Comparison of ENCODE assay signal across 16 mouse cellular contexts in genomic region chr7:143186378-143186777, GRCm38 (mm10).
DNase-seq lines count a peak whose midpoint lies in the region; ATAC-seq and TF ChIP-seq lines count a peak whose summit lies in the region.
"Had no signal": no experiment of that assay in that cellular context is flagged by ENCODE, and none has a peak within 500 bp of the region (broad histone marks: within the 10 kb centered on the region; RNA-seq: fewer than 3 reads in every experiment).

No protein-coding gene starts in this region.

- no peak for TF ChIP-seq CTCF in stomach, postnatal 0 days (IDR thresholded peaks at IDR 0.05; ENCODE audit: low read depth)

- ATAC-seq in hindbrain, embryonic 15.5 days (ENCODE audit: low FRiP score, low read depth) = peak; percentile 54; the same call in 1 of the 2 replicates
- ATAC-seq in hindbrain, embryonic 16.5 days = no peak
- ATAC-seq in neural tube, embryonic 13.5 days (ENCODE audit: low read depth) = 0 out of 2 replicates have a peak, but pooled peaks have one; percentile 15
- no peak for ATAC-seq in neural tube, embryonic 15.5 days (ENCODE audit: low FRiP score)
- ATAC-seq in embryonic facial prominence, embryonic 15.5 days (ENCODE audit: insufficient number of reproducible peaks, low FRiP score, low TSS enrichment, low read depth) = peak; percentile 45; the same call in 1 of the 2 replicates
- ATAC-seq in stomach, postnatal 0 days (ENCODE audit: low FRiP score, low TSS enrichment) = peak; percentile 27; the same call in 1 of the 2 replicates
- ATAC-seq: CD4-positive, CD25-positive, alpha-beta regulatory T cell, adult 4 months; forebrain, embryonic 15.5 days; liver, postnatal 0 days had no signal

- no peak overlapping the region for H3K27ac ChIP-seq in hindbrain, embryonic 15.5 days (replicated peaks)
- H3K27ac ChIP-seq in hindbrain, embryonic 16.5 days (ENCODE audit: low read depth, low read length) = no peak overlapping the region
- no peak overlapping the region for H3K27ac ChIP-seq in neural tube, embryonic 13.5 days (replicated peaks)
- no peak overlapping the region for H3K27ac ChIP-seq in neural tube, embryonic 15.5 days (replicated peaks)
- no peak overlapping the region for H3K27ac ChIP-seq in embryonic facial prominence, embryonic 15.5 days (replicated peaks)
- H3K27ac ChIP-seq in stomach, postnatal 0 days (replicated peaks) = no peak overlapping the region
- H3K27ac ChIP-seq: forebrain, embryonic 15.5 days; kidney, postnatal 0 days; left cerebral cortex, adult 2 months had no signal

- H3K9me3 ChIP-seq in hindbrain, embryonic 15.5 days = no peaks in the 10 kb centered on the region
- H3K9me3 ChIP-seq in hindbrain, embryonic 16.5 days (ENCODE audit: control insufficient read depth, low read length) = no peaks in the 10 kb centered on the region
- no peaks in the 10 kb centered on the region for H3K9me3 ChIP-seq in neural tube, embryonic 13.5 days
- no peaks in the 10 kb centered on the region for H3K9me3 ChIP-seq in neural tube, embryonic 15.5 days (replicated peaks)
- no peaks in the 10 kb centered on the region for H3K9me3 ChIP-seq in embryonic facial prominence, embryonic 15.5 days (replicated peaks)
- H3K9me3 ChIP-seq in stomach, postnatal 0 days (ENCODE audit: control insufficient read depth, low read length) = no peaks in the 10 kb centered on the region
- H3K9me3 ChIP-seq: forebrain, embryonic 15.5 days had no signal

- no peak for TF ChIP-seq EP300 in stomach, postnatal 0 days (optimal IDR thresholded peaks at IDR 0.05)

- H3K4me1 ChIP-seq in hindbrain, embryonic 15.5 days (replicated peaks) = no peaks in the 10 kb centered on the region
- H3K4me1 ChIP-seq in hindbrain, embryonic 16.5 days (ENCODE audit: control insufficient read depth, insufficient read depth, low read depth, low read length) = no peaks in the 10 kb centered on the region
- 0 out of 2 replicates have a peak, but pooled peaks cover 4% of the 10 kb centered on the region for H3K4me1 ChIP-seq in neural tube, embryonic 13.5 days (replicated peaks)
- no peaks in the 10 kb centered on the region for H3K4me1 ChIP-seq in neural tube, embryonic 15.5 days
- peaks cover 1% of the 10 kb centered on the region; the same call in 1 of the 2 replicates for H3K4me1 ChIP-seq in embryonic facial prominence, embryonic 15.5 days
- H3K4me1 ChIP-seq in stomach, postnatal 0 days (replicated peaks; ENCODE audit: control insufficient read depth, insufficient read depth) = no peaks in the 10 kb centered on the region
- H3K4me1 ChIP-seq: forebrain, embryonic 15.5 days had no signal

- H3K4me3 ChIP-seq in hindbrain, embryonic 15.5 days = no peak overlapping the region
- H3K4me3 ChIP-seq in hindbrain, embryonic 16.5 days (ENCODE audit: low read length) = no peak overlapping the region
- no peak overlapping the region for H3K4me3 ChIP-seq in neural tube, embryonic 13.5 days
- H3K4me3 ChIP-seq in neural tube, embryonic 15.5 days (replicated peaks) = no peak overlapping the region
- no peak overlapping the region for H3K4me3 ChIP-seq in embryonic facial prominence, embryonic 15.5 days (replicated peaks)
- H3K4me3 ChIP-seq in stomach, postnatal 0 days (ENCODE audit: low read depth, low read length) = no peak overlapping the region
- H3K4me3 ChIP-seq: forebrain, embryonic 15.5 days; left cerebral cortex, adult 2 months had no signal

- no peaks in the 10 kb centered on the region for H3K27me3 ChIP-seq in hindbrain, embryonic 15.5 days
- H3K27me3 ChIP-seq in hindbrain, embryonic 16.5 days (replicated peaks; ENCODE audit: control insufficient read depth, insufficient read depth, low read length) = no peaks in the 10 kb centered on the region
- H3K27me3 ChIP-seq in neural tube, embryonic 13.5 days = no peaks in the 10 kb centered on the region
- H3K27me3 ChIP-seq in neural tube, embryonic 15.5 days (replicated peaks) = no peaks in the 10 kb centered on the region
- no peaks in the 10 kb centered on the region for H3K27me3 ChIP-seq in embryonic facial prominence, embryonic 15.5 days
- H3K27me3 ChIP-seq in stomach, postnatal 0 days (ENCODE audit: control insufficient read depth, insufficient read depth, low read length) = no peaks in the 10 kb centered on the region
- H3K27me3 ChIP-seq: forebrain, embryonic 15.5 days had no signal

- WGBS in hindbrain, embryonic 15.5 days = 73% methylated on average over 10 of the region's 10 CpGs
- 77% methylated on average over 10 of the region's 10 CpGs for WGBS in hindbrain, embryonic 16.5 days
- 70% methylated on average over 10 of the region's 10 CpGs for WGBS in neural tube, embryonic 13.5 days
- WGBS in neural tube, embryonic 15.5 days = 67% methylated on average over 10 of the region's 10 CpGs
- WGBS in embryonic facial prominence, embryonic 15.5 days = 76% methylated on average over 10 of the region's 10 CpGs
- WGBS in stomach, postnatal 0 days = 54% methylated on average over 10 of the region's 10 CpGs

- H3K4me2 ChIP-seq in hindbrain, embryonic 15.5 days = no peak overlapping the region
- no peak overlapping the region for H3K4me2 ChIP-seq in hindbrain, embryonic 16.5 days (ENCODE audit: low read length)
- H3K4me2 ChIP-seq in neural tube, embryonic 13.5 days = no peak overlapping the region
- H3K4me2 ChIP-seq in neural tube, embryonic 15.5 days = no peak overlapping the region
- no peak overlapping the region for H3K4me2 ChIP-seq in embryonic facial prominence, embryonic 15.5 days (replicated peaks)
- no peak overlapping the region for H3K4me2 ChIP-seq in stomach, postnatal 0 days (replicated peaks; ENCODE audit: low read depth)
- H3K4me2 ChIP-seq: forebrain, embryonic 15.5 days had no signal

- no peak overlapping the region for H3K9ac ChIP-seq in hindbrain, embryonic 15.5 days
- H3K9ac ChIP-seq in hindbrain, embryonic 16.5 days (ENCODE audit: low read depth, low read length) = no peak overlapping the region
- H3K9ac ChIP-seq in neural tube, embryonic 13.5 days = no peak overlapping the region
- no peak overlapping the region for H3K9ac ChIP-seq in neural tube, embryonic 15.5 days (replicated peaks)
- no peak overlapping the region for H3K9ac ChIP-seq in embryonic facial prominence, embryonic 15.5 days
- H3K9ac ChIP-seq in stomach, postnatal 0 days (ENCODE audit: low read length) = no peak overlapping the region
- H3K9ac ChIP-seq: forebrain, embryonic 15.5 days; liver, postnatal 0 days had no signal

- peak; percentile 48 for DNase-seq in stomach, postnatal 0 days (ENCODE audit: low spot score)
- no peak for DNase-seq in adrenal gland, postnatal 36 days
- DNase-seq: adrenal gland, postnatal 10 days; cerebellum, adult 9-10 months; gastrocnemius, postnatal 10 days; liver, postnatal 0 days; right cerebral cortex, adult 18-20 months had no signal

- H3K36me3 ChIP-seq in hindbrain, embryonic 15.5 days = no peaks in the 10 kb centered on the region
- no peaks in the 10 kb centered on the region for H3K36me3 ChIP-seq in hindbrain, embryonic 16.5 days (ENCODE audit: control insufficient read depth, insufficient read depth, low read length)
- H3K36me3 ChIP-seq in neural tube, embryonic 13.5 days = no peaks in the 10 kb centered on the region
- H3K36me3 ChIP-seq in neural tube, embryonic 15.5 days = no peaks in the 10 kb centered on the region
- no peaks in the 10 kb centered on the region for H3K36me3 ChIP-seq in embryonic facial prominence, embryonic 15.5 days
- no peaks in the 10 kb centered on the region for H3K36me3 ChIP-seq in stomach, postnatal 0 days (ENCODE audit: control insufficient read depth, insufficient read depth, low read length)
- H3K36me3 ChIP-seq: forebrain, embryonic 15.5 days had no signal

Comparison
In these comparisons a context has a peak if more than half of its experiments do, and no peak if none do; other contexts are left out.
1. ATAC-seq: peak in hindbrain, embryonic 15.5 days (single experiment), neural tube, embryonic 13.5 days (single experiment), embryonic facial prominence, embryonic 15.5 days (single experiment) and stomach, postnatal 0 days (single experiment); none in hindbrain, embryonic 16.5 days (single experiment) and neural tube, embryonic 15.5 days (single experiment).